Mouse (Mus musculus): ENCODE data around the gene Emg1. TPM values are rescaled to one million over a fixed set of nuclear protein-coding genes. Genes with fewer than 3 reads are reported as not detected.

Gene Emg1
- polyA plus RNA-seq, 1 experiment from 2014 or later = 107 TPM

GRCm38 (mm10) chr6:124738511-124739023 is 26.6 kb upstream of the Emg1 start, which contains the start of gene Ptpn6:
Ptpn6 (minus strand) TSS chr6:124738714.
- WGBS = 24% methylated on average over 15 of the region's 15 CpGs
- no peak within 1 kb of the TSS for H3K4me3 ChIP-seq

GRCm38 (mm10) chr6:124737040-124737439 is 25.1 kb upstream of the Emg1 start:
- Histone ChIP-seq H3K9ac (no peak overlapping the region), H3K9me3 (no peaks in the 10 kb centered on the region), H3K4me1 (peaks cover 24% of the 10 kb centered on the region), H3K4me3 (no peak overlapping the region), H3K4me2 (no peak overlapping the region), H3K36me3 (replicated peaks) (no peaks in the 10 kb centered on the region), H3K27me3 (replicated peaks) (no peaks in the 10 kb centered on the region), H3K27ac (no peak overlapping the region)
- ATAC-seq (replicated peaks) = no peak
- 91% methylated on average over 11 of the region's 11 CpGs for WGBS

More at GRCm38 (mm10) chr6:124738511-124739023, 26.6 kb upstream of the Emg1 start, which contains the start of gene Ptpn6:
- H3K27ac ChIP-seq = peak within 1 kb of the TSS; percentile 98; the same call in 1 of the 2 replicates
- no peaks in the 10 kb centered on the region for H3K27me3 ChIP-seq (replicated peaks)
- peak within 1 kb of the TSS; percentile 18; the same call in 1 of the 2 replicates for H3K9ac ChIP-seq
- H3K4me1 ChIP-seq = peaks cover 31% of the 10 kb centered on the region
- no peak for ATAC-seq (replicated peaks)
- H3K4me2 ChIP-seq = 0 out of 2 replicates have a peak within 1 kb of the TSS, but pooled peaks have one; percentile 9
- H3K36me3 ChIP-seq (replicated peaks) = peaks cover 11% of the 10 kb centered on the region
- no peaks in the 10 kb centered on the region for H3K9me3 ChIP-seq

DNA sequence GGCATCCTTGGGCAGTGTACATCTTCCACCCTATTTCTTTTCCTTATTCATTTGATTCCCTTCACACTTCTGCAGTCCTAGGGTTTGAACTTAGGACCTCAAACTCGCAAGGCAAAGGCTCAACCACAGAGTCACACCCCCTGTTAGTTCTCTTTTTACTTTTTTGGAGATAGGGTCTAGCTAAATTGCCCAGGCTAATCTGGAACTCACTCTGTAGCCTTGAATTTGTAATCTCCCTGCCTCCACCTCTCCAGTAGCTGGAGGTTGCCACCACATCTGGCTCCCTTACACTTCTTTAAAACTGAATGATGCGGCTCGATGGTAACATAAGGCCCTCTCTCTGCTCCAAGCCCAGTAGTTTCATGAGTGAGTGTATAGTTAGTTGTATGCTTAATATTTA is 22.4 kb upstream of the Emg1 start:
- Histone ChIP-seq H3K4me2 (no peak overlapping the region), H3K27me3 (replicated peaks) (no peaks in the 10 kb centered on the region), H3K9ac (no peak overlapping the region), H3K9me3 (no peaks in the 10 kb centered on the region), H3K27ac (no peak overlapping the region), H3K4me1 (peaks cover 10% of the 10 kb centered on the region), H3K4me3 (no peak overlapping the region), H3K36me3 (replicated peaks) (no peaks in the 10 kb centered on the region)
- 92% methylated on average over 3 of the region's 3 CpGs for WGBS
- no peak for ATAC-seq (replicated peaks)

- H3K4me2 ChIP-seq = no peak overlapping the region
- H3K4me1 ChIP-seq = no peaks in the 10 kb centered on the region
- WGBS = 54% methylated on average over 19 of the region's 19 CpGs
- H3K9me3 ChIP-seq = no peaks in the 10 kb centered on the region
- no peaks in the 10 kb centered on the region for H3K36me3 ChIP-seq (replicated peaks)
- H3K27me3 ChIP-seq (replicated peaks) = no peaks in the 10 kb centered on the region
- ATAC-seq (replicated peaks) = no peak
- no peak overlapping the region for H3K9ac ChIP-seq
- no peak overlapping the region for H3K4me3 ChIP-seq
- no peak overlapping the region for H3K27ac ChIP-seq
These were observed 20.7 kb upstream of the Emg1 start for GRCm38 (mm10) chr6:124732476-124733370.

DNA sequence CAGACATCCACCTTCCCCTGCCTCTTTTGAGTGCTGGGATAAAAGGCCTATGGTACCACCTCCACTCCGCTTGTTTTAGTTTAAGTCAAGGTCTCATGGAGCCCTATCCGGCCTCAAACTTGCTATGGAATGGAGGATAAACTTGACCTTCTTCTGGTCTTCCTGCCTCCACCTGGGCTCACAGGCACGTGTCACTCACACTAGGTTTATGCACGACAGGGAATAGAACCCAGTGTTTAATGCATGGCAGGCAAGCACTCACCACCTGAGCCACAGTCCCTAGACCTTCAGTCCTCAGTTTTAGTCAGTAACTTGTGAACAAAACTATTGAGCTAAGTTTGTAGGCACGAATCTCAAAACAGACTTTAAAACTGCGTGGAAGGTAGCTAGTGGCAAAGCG is 19.1 kb upstream of the Emg1 start:
- Histone ChIP-seq H3K4me3 (no peak overlapping the region), H3K4me2 (no peak overlapping the region), H3K27ac (no peak overlapping the region), H3K9ac (no peak overlapping the region), H3K9me3 (no peaks in the 10 kb centered on the region), H3K36me3 (replicated peaks) (no peaks in the 10 kb centered on the region), H3K4me1 (no peaks in the 10 kb centered on the region), H3K27me3 (replicated peaks) (no peaks in the 10 kb centered on the region)
- WGBS = 92% methylated on average over 7 of the region's 7 CpGs
- ATAC-seq (replicated peaks) = no peak

DNA sequence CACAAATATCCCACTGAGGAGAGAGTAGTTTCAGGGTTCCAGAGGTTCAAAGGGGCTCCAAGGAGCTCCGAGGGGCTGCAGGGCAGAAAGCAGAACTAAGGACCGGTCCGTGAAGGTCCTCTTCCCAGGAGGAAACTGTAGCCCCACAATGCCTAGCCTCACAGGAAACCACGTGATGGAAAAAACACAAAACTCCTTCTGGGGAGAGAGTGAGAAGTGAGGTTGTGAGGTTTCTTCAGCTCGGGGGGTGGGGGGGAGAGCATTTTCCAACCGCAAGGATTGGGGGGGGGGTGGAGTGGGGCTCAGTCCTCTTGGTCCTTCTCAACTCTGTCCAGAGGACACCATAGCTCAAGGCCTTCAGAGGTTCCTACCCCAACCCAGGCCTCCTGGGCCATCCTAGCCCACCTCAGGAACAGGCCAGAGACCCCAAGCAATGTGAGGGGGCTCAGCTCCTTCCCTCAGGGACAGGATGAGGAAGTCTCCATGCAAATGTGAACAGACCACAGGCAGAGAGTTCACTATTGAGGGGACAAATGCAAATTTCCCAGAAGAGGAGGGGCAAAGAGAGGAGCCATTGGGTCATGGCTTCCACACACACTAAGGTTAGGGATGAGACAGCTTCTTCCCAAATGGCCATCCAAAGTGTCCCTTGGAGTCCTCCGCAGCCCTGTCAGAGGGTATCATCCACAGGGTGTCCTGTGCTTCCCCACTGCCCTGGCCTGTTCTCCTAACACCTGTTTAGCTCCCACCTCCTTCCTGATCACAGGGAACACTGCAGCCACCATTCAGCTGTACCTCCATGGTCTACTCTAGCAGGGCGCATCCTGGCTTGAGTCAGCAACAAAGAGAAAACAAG is 18.1 kb upstream of the Emg1 start:
- WGBS = 86% methylated on average over 8 of the region's 8 CpGs
- H3K36me3 ChIP-seq (replicated peaks) = no peaks in the 10 kb centered on the region
- H3K27ac ChIP-seq = no peak overlapping the region
- no peaks in the 10 kb centered on the region for H3K27me3 ChIP-seq (replicated peaks)
- H3K4me2 ChIP-seq = no peak overlapping the region
- ATAC-seq (replicated peaks) = no peak
- H3K9me3 ChIP-seq = no peaks in the 10 kb centered on the region
- H3K4me3 ChIP-seq = no peak overlapping the region
- H3K4me1 ChIP-seq = no peaks in the 10 kb centered on the region
- no peak overlapping the region for H3K9ac ChIP-seq

DNA sequence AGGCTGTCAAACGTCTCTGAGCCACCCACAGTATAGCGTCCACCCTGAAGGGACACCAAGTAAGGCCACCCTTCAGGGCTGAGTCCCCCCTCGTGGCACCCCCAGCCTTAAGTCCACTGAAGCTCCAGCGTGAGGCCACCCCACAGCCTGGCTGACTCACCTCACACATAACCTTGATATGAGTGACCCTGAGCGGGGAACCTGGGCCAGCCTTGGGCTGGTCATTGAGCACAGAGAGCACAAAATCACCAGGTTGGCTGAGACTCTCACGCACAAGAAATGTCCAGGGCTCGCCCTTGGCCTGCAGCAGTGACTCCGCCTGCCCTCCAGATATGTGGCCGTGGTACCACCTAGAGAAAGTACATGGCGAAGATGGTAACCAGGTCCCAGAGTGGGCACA is 16.6 kb upstream of the Emg1 start:
- ATAC-seq (replicated peaks) = no peak

DNA sequence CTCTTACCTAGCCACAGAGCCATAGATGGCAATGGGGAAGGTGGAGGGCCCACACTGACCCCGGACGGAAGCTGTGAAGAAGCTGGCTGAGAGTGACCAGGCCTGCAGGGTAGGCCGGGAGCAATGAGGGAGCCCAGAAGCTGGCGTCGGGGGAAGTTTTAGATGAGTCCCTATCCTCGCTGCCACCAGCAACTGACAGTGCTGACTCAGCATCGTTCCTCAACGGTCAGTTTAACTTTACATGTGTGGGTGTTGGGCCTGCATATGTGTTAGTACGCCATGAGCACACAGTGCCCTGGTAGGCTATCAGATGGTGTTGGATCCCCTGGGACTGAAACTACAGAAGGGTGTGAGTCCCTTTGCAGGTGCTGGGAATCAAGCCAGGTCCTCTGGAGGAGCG is 12.5 kb upstream of the Emg1 start:
- Histone ChIP-seq H3K4me3 (no peak overlapping the region), H3K27me3 (replicated peaks) (no peaks in the 10 kb centered on the region), H3K9me3 (no peaks in the 10 kb centered on the region), H3K36me3 (replicated peaks) (no peaks in the 10 kb centered on the region), H3K4me2 (no peak overlapping the region), H3K4me1 (no peaks in the 10 kb centered on the region), H3K9ac (no peak overlapping the region), H3K27ac (no peak overlapping the region)
- no peak for ATAC-seq (replicated peaks)
- WGBS = 93% methylated on average over 10 of the region's 10 CpGs

More for the DNA sequence above, 16.6 kb upstream of the Emg1 start:
- Histone ChIP-seq H3K27me3 (replicated peaks) (no peaks in the 10 kb centered on the region), H3K36me3 (replicated peaks) (no peaks in the 10 kb centered on the region), H3K4me2 (no peak overlapping the region), H3K4me3 (no peak overlapping the region), H3K9me3 (no peaks in the 10 kb centered on the region), H3K27ac (no peak overlapping the region), H3K9ac (no peak overlapping the region), H3K4me1 (no peaks in the 10 kb centered on the region)
- WGBS = 85% methylated on average over 10 of the region's 10 CpGs

GRCm38 (mm10) chr6:124723541-124723940 is 11.6 kb upstream of the Emg1 start:
- H3K4me3 ChIP-seq = no peak overlapping the region
- H3K9me3 ChIP-seq = no peaks in the 10 kb centered on the region
- H3K9ac ChIP-seq = no peak overlapping the region
- ATAC-seq (replicated peaks) = no peak
- no peak overlapping the region for H3K4me2 ChIP-seq
- WGBS = 85% methylated on average over 8 of the region's 8 CpGs
- no peaks in the 10 kb centered on the region for H3K36me3 ChIP-seq (replicated peaks)
- H3K4me1 ChIP-seq = no peaks in the 10 kb centered on the region
- H3K27ac ChIP-seq = no peak overlapping the region
- H3K27me3 ChIP-seq (replicated peaks) = no peaks in the 10 kb centered on the region

GRCm38 (mm10) chr6:124722876-124723473 is 11.0 kb upstream of the Emg1 start:
- WGBS = 86% methylated on average over 6 of the region's 6 CpGs

GRCm38 (mm10) chr6:124720904-124721303 is 8.9 kb upstream of the Emg1 start:
- Histone ChIP-seq H3K4me3 (no peak overlapping the region), H3K27ac (no peak overlapping the region), H3K9me3 (no peaks in the 10 kb centered on the region), H3K36me3 (replicated peaks) (peaks cover 14% of the 10 kb centered on the region), H3K27me3 (replicated peaks) (no peaks in the 10 kb centered on the region), H3K4me2 (no peak overlapping the region), H3K9ac (no peak overlapping the region), H3K4me1 (no peaks in the 10 kb centered on the region)
- WGBS = 69% methylated on average over 11 of the region's 11 CpGs
- no peak for ATAC-seq (replicated peaks)

More at GRCm38 (mm10) chr6:124722876-124723473, 11.0 kb upstream of the Emg1 start:
- Histone ChIP-seq H3K4me1 (no peaks in the 10 kb centered on the region), H3K9ac (no peak overlapping the region), H3K4me3 (no peak overlapping the region), H3K9me3 (no peaks in the 10 kb centered on the region), H3K27me3 (replicated peaks) (no peaks in the 10 kb centered on the region), H3K4me2 (no peak overlapping the region), H3K36me3 (replicated peaks) (no peaks in the 10 kb centered on the region), H3K27ac (no peak overlapping the region)
- ATAC-seq (replicated peaks) = no peak
